Mouse (Mus musculus) liver, adult 2 months (tissue): ENCODE measurements around the gene Kcna7.
A peak's percentile ranks its signal among the peaks of the same experiment; 100 is the strongest.

Experiments
- CTCF ChIP-seq: fragments of 200-500 bp; IDR thresholded peaks from 2 replicates; pipeline ENCODE4 v1.5.1; 2011; ENCODE audit warnings: low read depth, low read length, control low read depth
- POLR2A ChIP-seq: fragments of 200-500 bp; IDR thresholded peaks from 2 replicates; pipeline ENCODE4 v1.6.1; 2011; ENCODE audit warnings: low read length, control low read depth; ENCODE audit not compliant: insufficient read depth; ENCODE audit errors: extremely low read depth

DNA sequence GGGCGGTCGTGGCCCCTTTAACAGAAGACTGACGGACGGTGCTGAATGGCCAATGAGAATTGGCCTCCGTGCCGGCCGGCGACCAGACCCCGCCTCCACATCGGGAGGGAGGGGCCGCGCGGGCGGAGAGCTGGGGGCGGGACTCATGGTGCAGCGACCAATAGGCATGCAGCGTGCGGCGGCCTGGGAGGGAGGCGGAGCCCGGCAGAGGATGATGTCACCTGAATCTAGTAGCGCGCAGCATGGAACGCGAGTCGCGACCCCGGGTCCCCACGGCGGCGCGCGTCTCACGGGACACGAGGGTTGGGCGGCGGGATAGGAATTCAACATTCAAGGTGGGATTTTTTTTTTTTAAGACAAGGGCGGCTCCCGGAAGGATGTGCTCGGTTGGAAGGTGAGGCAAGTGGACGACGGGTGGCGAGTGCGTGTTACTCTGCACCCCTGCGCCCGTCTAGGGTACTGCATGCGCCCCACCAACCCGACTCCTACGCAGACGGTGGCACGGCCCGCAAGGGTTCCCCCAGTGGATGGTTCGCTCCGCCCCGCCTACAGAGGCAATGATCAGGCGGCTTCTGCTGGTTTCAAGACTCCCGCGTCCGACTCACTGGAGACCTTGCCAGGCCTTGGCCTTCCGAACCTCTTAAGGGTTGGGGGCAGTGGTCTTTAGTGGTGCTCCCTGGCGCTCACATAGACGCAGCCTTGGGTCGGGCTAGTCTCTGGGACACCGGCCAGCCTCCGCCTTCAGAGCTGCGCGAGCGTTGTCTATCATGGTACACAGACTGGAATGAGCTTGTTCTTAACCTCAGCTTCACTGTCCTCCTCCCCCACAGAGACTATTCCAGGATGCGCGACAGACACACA lies 38.2 kb upstream of the Kcna7 start:
- TF ChIP-seq CTCF (peak; percentile 77), POLR2A (no peak)
